Mouse (Mus musculus) adrenal gland, postnatal 10 days (tissue): ENCODE results near the gene Hamp. TPM values are rescaled to one million over a fixed set of nuclear protein-coding genes. Genes with fewer than 3 reads are reported as not detected.

ENCODE experiments used
- DNase-seq: peaks from one replicate; pipeline ENCODE4 v3.0.0; 2021; ENCODE audit warnings: mixed read lengths
- long read RNA-seq, 2 experiments: library from polyadenylated mRNA; stranded (forward); transcript quantifications; one replicate each; pipeline ENCODE4 v2.0.0; 2021
- total RNA-seq, 2 experiments: library from RNA; stranded (reverse); gene quantifications; 2 replicates each; pipeline ENCODE4 v1.2.3; 2021

Gene Hamp
- total RNA-seq: 1 to 10 TPM in 1 of 2 experiments, under 1 TPM in 1; 0.88 to 1.3 TPM
- long read RNA-seq, experiment 1, partial matches to known transcripts: 0 of 1 reads
- long read RNA-seq, experiment 1, other reads (novel, unspliced or antisense): 0 of 1 reads
- long read RNA-seq, experiment 2: 0 reads

DNA sequence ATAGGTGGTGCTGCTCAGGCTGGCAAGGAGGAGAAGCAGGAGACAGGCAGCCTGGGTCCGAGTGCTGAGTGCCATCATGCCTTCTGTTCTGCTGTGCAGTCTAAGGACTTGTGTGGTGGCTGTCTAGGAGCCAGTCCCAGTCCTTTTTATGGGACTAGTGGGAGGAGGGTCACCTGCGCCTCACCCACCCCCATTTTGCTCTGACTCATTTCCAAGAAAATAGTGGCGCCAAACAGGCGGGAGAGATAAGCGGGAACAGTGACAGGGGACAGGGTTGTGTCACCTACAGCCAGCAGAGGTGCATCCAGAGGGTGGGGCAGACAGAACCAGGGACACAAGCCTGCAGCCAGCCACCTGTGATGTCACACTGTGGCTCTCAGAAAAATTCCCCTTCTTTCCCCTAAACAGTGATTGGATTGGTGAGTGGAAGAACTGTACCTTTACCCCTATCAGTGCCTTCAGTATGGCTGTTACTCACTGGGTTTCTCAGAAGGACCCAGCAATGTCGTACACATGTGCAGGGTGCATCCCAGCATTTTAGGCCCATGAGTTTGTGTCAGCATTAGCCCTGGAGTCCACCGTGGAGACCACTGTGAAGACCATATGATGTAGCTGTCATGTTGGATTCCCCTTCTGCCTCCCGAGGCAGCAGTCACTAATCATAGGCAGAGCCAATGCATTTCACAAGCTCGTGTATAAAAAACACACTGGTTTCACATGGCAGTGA lies at the start of gene Hamp:
Hamp (minus strand) TSS at position 124 of the 727 bp plus-strand sequence.
- no peak for DNase-seq

DNA sequence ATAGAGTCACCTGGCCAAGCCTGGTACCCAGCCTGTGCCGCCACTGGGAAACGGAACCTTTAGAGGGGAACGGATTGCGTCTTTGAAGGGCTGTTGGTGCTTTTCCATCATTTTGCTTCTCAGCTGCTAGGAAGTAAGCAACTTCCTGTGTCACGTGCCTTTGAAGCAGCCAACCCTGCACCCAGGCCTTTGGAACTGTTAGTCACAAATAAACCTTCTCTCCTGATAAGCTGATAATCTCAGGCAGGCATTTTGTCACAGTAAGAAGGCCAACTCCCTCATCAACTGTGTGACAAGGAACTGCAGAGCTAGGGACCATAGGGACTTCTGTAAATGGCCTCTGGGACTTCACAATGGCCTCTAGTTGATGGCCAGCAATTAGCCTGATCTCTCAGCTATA lies 48.3 kb upstream of the Hamp start:
- DNase-seq: no peak

DNA sequence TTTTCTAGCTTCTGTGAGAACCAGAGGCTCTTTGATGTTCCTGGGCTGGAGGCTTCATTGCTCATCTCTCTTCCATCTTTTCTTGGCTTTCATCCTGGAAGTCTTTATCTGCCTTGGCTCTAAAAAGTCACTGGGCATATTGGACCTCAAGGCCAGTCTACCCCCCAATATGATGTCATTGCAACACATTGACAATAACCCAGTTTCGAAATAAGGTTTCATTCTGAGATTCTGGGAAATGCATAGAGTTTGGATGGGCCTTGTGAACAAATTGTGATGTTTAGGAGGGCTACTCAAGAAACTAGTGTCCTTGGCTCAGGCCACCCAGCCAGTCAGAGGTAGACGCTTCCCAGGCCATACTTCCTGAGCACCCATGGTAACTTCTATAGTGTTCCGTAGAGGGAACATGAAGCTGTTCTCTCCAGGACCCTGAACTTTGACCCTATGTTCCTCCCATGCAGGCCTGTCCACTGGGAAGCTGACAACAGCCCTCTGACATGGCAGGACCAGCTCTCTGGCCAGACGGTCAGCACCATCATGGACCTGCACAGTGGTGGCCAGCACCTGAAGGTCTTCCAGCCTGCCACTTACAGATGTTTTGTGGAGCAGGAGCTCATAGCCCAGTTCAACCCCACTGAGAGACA lies 44.8 kb upstream of the Hamp start:
- no peak for DNase-seq

DNA sequence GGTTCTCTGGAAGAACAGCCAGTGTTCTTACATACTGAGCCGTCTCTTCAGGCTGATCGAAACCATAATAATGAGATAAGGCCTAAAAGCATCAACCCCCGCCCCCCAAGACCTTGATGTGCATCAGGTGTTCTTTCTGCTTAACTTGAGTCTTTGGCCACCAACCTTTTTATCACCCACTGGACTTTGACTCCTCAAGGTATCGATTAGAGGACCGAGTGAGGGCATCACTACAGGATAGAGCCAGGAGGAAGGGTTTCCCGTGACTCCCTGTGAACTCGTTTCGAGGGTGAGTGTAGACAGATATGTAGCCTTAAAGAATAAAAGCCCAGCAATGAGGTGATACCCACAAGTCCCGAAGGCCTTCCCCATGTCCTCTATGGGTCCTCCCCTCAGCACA lies 41.5 kb upstream of the Hamp start:
- DNase-seq: no peak

DNA sequence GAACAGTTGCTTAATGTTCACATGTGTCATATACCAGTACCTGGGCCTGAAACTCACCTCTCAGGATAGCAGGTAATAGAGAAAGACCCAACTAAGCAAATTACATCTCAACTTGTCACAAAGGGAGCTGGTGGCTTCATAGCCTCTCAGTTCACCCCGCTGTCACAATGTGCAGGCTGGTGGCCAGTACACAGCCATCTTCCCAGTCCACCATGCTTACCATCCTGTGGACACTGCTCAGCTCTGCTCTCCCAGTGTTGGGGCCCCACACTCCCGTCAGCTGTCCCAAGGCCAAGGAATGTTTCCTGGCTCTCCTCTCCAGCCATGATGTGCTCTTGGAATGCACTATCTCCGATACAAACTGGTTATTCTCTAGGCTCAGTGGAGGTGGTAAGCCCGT lies 37.9 kb upstream of the Hamp start:
- DNase-seq: no peak

DNA sequence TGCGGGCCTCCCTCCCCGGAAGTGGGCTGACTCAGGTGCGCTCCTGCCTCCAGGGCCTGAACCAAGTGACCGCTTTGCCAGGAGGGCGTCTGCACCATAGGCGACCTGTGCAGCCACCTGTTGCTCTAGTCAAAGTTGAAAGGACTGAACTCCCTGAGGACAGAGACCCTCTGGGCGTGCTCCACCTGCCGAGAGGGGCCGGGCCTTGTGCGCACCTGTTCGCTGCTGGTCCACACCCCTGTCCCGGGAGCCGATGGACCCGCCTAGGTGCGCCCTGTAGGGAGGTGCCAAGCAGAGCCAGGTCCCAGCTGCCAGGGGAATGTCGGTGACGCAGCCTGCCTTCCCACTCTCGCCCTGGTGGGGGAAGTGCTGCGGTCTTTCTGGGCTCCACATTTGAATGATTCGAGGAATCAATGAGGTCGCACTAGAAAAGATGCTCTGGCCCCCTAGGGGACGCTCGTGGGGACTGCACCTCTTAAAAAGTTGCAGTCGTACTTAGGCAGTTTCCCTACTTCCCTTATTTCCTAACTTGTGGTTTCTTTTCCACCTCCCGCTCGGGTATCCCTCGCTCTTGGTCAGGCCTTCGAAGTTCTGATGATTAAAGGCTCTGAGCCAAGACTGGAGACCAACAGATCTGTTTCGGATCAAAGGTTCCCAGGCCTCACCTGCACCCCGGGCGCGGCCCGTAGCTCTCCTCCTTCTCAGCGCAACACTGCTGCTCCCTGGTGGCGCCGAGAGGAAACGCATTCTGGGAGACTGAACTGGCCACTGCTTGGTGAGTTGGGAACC lies 29.9 kb upstream of the Hamp start, which contains the start of gene Fam187b:
Fam187b (plus strand) TSS at position 290 of the 789 bp plus-strand sequence.
- peak; percentile 93 for DNase-seq

DNA sequence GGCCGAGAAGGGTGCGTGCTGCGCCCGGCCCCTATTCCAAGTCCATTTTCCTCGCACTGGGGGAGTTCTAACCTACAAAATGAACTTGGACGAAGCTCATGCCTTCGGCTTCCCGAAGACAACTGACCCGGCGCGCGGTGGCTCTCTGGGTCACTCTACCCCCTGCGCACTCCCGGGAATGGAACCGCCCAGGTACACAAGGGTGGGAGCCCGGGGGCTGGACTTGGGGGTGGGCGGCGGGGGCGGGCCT lies 29.3 kb upstream of the Hamp start, which contains the start of gene Lsr:
Lsr (minus strand) TSS at position 214 of the 250 bp plus-strand sequence.
- DNase-seq: no peak

DNA sequence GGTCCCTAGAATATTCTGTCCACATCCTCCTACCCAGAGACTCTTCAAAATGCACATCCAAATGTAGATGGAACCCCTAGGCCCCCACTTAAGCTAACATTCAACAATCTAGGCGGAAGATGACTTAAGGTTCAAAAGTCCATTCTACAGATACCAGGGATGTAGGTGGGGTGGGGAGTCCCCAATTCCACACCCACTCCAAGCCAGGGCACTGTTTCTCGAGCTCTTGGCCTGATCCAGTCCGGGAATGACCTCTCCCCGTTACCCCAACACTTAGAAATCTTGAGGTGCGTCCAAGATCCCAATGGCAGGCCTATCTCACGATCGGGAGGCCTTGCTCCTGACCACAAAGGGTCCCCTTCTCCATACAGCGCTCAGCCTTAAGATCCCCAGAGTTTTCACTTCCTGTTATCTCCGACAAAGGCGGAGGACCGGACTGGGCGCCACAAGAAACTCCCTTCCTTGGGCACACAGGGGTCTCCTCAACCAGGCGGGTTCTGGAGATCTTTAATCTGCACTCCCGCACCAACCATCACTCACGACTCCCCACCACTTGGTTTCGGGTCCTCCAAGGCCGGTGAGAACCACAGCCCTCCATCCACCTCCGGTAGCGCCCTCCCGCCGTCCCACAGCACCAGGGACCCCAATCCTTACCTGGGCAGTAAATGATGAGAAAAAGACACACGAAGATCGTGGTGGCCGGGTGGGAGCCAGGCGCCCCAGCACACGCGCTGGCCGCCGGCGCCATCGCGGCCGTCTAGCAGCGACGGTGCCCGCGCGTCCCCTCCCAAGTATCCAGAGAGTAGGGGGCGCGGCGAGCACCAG lies 28.8 kb upstream of the Hamp start:
- no peak for DNase-seq

DNA sequence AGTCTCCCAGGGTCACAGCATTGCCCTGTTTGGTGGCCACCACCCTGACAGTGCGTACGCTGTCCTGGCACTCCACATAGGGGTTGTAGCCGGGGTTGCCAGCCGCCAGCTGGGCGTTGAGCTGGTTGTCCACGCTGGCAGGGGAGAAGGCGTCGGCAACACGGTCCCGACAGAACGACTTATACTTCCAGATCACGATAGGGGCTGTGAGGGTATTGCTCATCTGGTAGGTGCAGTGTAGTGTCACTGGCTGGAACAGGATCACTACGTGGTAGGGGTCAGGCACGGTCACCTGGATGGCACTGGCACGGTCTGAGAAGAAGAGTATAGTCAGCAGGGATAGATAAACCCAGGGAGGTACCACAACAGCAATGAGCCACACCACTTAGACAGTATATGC lies 28.1 kb upstream of the Hamp start:
- DNase-seq: no peak

DNA sequence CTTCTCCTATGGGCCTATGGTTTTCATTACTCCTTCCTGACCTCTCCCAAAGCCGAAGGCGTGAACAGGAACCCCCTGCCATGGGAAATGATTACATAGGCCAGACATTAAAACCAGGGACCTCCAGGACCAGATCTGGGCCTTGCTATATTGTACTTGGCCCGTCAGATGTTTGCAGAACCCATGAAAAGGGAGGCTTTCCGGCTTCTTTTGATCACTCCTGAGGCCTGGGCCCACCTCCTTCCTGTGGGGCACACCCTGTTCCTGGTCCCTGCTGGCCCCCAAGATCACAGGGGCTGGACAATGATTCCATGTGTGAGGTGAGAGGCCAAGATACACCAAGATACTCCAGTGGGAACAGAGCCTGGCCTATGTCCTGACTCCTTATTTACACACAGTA lies 25.3 kb upstream of the Hamp start:
- no peak for DNase-seq

DNA sequence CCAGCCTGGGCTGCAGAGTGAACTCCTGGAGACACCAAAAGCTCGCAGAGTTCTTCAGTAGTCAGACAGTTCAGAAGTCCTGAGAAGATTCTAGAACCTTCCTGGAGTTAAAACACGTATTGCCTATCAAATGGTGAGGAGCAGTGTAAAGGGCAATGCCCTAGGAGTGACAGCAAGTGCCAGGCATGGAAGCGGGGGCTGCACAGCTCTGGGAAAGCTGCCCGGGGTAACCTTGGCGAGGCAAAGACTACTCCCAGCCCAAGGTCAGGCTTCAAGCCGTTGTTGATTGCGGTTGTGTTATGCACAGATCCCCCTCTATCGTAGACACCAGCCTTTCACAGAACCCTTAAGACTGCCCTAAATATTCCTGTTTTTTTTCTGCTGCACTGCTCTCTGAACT lies 24.8 kb upstream of the Hamp start:
- peak; percentile 81 for DNase-seq

DNA sequence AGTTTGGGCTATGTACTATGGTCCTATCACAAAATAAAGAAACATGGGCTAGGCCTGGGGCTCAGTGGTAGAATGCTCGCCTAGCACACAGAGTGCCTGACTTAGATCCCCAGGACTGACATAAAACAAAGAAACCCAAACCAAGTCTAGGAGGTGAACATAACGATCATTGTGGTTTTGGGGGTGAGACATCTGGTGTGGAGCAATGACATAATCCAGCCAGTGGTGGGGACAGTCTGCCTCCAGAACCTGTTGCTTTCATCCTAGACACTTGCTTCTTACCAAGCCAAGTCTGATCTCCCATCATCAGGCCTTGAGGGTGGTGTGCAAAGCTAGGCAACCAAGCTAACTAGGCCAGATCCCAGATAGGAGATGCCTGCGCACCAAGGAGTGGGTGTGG lies 22.8 kb upstream of the Hamp start:
- no peak for DNase-seq

DNA sequence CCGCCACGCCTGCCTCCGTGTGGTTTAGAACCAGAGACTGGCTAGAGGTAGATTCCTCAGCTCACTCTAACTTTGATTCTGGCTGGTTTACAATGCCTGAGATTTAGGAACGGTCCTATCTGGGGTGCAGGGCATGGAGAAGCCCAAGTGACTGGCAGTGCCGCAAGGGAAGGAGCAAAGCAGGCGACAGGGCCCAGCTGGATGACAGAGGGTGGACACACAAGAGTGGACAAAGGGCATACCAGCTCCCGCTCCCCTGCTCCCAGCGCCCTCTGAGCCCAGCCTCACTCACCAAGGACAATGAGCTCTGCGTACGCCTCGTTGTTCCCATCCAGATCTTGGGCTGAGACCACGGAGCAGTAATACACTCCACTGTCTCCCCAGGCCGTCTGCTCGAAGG lies 21.8 kb upstream of the Hamp start:
- DNase-seq: no peak

DNA sequence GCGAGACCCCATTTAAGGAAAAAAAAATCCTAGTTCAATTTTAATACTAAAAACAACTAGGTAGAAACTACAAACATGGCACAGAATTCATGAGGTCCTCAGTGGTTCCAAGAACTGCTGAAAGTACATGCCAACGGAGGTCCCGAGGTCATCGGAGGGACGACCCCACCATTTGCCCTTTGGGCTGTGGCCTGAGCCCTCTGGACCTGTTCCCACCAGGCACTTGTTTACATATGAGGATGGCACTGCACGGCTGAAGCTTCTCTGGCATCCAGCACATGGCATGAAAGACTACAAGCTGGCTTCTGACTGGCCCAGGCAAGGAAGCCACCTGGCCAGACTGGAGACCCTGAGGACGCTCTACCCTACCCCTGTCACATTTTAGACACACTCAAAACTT lies 20.5 kb upstream of the Hamp start:
- DNase-seq: no peak

DNA sequence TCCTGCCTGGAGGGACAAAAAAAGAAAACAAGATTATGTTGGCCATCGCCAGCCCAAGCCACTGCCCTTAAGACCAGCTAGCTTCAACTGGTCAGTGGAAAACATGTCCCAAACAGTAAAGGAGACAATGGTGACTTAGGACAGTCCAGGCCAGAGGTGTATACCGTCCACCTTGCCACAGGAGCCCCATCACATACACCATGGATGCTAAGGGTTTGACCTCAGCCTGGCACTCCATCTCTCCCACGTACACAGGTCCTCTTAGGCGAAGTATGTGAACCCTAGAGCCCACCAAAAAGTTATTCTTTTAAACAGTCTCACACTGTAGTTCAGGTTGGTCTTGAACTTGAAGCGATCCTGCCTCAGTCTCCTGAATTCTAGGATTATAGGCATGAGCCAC lies 19.0 kb upstream of the Hamp start:
- no peak for DNase-seq

DNA sequence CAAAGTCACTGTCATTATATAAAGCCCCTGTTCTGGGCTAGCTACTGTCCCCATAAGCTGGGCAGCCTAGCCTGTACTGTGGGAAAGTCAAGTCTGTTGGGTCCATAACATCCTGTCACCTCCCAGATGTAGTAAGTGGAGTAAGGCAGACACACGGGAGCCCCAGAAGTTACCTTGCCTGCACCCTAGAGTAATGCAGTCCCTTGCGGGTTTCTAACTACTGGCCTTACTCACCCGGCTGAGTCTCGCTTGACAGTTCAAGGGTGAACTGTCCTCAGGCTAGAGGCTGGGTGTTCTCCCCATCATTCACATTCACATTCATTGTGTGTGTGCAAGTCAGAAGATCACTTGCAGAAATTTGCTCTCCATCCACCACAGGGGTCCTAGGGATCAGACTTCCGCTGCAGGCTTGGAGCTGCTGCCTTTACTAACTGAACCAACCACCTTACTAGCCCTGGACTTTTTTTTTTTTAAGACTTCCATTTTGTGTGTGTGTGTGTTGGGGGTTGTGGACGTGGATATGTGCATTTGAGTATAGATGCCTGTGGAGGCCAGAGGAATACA lies 16.0 kb upstream of the Hamp start:
- no peak for DNase-seq

DNA sequence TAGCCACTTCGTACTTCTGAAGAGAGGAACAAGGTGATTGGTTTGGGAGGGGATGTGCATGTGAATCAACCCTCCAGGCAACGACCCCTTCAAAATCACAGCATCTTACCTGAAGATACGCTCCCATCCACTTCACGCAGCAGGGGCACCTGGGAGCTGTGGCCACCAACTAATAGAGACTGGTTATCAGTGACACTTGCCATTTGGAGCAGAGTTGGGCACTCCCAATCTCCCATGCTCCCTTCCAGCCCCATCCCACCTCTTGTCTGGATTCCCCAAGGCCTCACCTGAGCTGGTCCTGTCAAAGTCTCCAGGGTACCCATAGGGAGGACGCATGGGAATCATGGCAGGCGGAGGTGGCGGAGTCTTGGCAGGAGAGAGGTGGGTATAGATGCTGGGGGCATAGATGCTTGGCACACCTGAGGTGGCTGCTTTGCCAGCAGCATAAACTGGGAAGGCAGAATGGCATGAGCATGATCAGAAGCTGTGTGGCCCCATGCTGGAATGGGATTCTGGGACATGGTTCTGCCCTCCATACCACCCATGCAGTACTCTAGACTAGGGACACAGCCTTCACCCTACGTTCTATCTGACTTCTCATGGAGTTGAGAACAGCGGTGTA lies 15.1 kb upstream of the Hamp start:
- no peak for DNase-seq

DNA sequence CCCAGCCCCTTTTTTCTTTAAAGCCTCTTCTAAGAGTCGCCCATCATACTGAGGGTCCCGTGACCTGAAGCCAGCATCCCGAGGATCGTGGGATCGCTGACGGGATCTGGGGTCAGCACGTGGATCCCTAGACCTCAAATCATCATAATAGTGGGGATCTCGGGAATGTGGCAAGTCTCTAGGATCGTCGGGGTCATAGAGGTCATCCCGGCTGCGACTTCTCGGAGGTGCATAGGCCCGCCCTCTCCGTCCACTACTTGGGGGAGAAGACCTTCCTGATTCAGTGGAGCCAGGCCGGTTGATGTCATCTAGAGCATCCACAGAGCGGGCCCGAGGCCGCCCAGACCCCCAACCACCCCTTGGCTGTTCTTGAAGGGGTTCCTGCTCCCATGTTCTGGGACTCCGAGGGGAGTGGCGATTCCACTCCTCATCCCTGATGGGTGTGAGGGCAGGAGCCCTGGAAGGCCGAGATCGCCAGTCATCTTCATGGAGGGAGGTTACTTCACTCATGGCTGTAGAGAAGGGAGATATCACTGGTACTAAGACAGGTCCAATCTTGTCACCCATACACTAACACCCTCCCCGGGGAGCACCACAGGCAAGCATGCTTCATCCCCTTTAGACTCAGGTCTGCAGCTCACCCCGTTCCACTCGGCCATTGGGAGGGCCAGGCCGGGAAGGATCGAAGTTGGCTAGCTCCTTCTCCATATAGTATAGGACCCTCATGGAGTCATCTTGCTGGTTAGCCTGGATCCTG lies 14.5 kb upstream of the Hamp start:
- DNase-seq: no peak

DNA sequence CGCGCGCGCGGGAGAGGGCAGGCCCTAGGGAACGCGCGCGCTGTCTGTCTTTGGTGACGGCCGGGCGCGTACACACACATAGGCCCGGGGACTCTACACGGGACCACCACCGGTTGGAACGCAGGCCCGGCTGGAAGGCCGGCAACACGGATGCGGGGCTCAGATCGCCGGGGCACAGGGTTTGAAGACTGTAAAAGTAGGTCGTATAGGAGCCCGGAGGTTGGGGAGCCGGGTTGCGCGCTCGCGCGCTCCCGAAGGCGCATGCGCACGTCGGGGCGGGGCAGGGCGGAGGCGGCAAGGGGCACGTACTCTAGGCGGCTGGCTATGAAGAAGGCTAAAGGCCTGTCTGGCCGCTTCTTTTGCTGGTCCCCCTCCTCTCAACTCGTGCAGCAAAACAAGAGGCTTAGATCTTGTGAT lies 13.5 kb upstream of the Hamp start:
- DNase-seq: peak; percentile 96

DNA sequence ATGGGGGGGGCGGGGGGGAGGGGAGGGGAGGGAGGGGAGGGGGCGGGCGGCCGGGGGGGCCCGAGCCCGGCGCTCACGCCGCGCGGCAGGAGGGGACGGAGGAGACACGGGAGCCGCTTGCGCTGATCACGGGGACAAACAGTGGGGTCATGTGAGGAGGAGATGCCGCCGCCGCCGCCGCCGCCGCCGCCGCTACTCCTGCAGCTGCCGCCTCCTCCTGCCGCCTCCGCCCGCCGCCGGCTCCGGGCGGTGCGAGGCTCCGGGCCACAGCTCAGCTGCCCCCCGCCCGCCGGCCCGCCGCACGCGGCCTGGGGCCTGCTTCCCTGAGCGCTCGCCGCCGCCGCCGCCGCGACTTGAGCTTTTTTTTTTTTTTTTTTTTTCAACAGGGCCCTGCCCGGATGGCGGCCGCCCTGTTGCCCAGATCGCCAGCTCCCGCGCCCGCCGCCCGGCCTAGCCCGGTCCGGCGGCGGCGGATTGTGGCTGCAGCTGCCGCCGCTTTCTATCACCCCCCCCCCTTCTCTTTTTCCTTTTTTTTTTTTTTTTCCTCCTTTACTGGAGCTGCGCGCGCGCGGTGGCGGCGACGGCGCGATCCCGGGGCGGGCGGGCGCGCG lies 13.0 kb upstream of the Hamp start, which contains the start of gene Usf2:
Usf2 (minus strand) TSS at position 48 of the 611 bp plus-strand sequence.
- peak; percentile 89 for DNase-seq
